In the genomic region with DNA sequence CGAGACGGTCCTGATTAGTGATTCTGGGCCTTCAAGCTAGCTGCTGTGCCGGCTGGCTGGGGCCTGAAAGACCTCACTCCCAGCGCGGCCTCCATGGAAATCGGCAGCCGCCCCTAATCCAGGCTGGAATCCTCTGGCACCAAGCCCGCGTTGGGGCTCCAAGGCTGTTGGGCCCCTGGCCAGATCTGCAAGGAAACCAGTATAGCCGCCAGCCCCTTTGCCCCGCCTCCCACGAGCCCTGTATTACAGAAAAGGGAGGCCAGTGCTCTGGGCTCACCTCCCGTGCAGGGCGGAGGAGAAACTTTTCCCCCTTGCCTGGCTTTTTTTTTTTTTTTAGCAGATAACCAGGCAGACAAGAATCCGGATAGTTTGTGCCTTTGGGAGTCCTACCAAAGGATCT, we compare ENCODE assay signal across 8 mouse cellular contexts. TPM values are rescaled to one million over a fixed set of nuclear protein-coding genes. Genes with fewer than 3 reads are reported as not detected.
A peak's percentile ranks its signal among the peaks of the same experiment; 100 is the strongest.
DNase-seq lines count a peak whose midpoint lies in the region; ATAC-seq and TF ChIP-seq lines count a peak whose summit lies in the region.

No protein-coding gene starts in this region.

- no peak for TF ChIP-seq CTCF in small intestine, adult 2 months (IDR thresholded peaks at IDR 0.05; ENCODE audit: extremely low read depth, insufficient read length, insufficient replicate concordance, low read depth, low read length)

- H3K27ac ChIP-seq in hindbrain, embryonic 16.5 days (ENCODE audit: low read depth, low read length): peak overlapping the region; percentile 99
- peak overlapping the region; percentile 99 for H3K27ac ChIP-seq in small intestine, adult 2 months (ENCODE audit: insufficient read depth, low read depth, low read length)

- WGBS in hindbrain, embryonic 16.5 days: under 1% methylated on average over 15 of the region's 15 CpGs
- WGBS in small intestine, adult 2 months: under 1% methylated on average over 15 of the region's 15 CpGs

- peak; percentile 88 for DNase-seq in ZHBTc4 (ENCODE audit: low read depth, low spot score)
- peak; percentile 95 to 98 for DNase-seq in cerebellum, postnatal 4 days (ENCODE audit: low spot score in 2 of 2)
- peak; percentile 96 for DNase-seq in gastrocnemius, adult 18-20 months (ENCODE audit: low spot score)
- peak; percentile 67 to 86 for DNase-seq in left cerebral cortex, adult 9 months (ENCODE audit: low spot score in 2 of 2)

- peaks cover 47% of the 10 kb centered on the region for H3K4me1 ChIP-seq in hindbrain, embryonic 16.5 days (ENCODE audit: control insufficient read depth, insufficient read depth, low read depth, low read length)
- peaks cover 44% of the 10 kb centered on the region for H3K4me1 ChIP-seq in small intestine, adult 2 months (ENCODE audit: control insufficient read depth, insufficient read depth, insufficient read length, low read length)

- no peaks in the 10 kb centered on the region for H3K36me3 ChIP-seq in hindbrain, embryonic 16.5 days (ENCODE audit: control insufficient read depth, insufficient read depth, low read length)
- H3K36me3 ChIP-seq in small intestine, adult 2 months (ENCODE audit: control insufficient read depth, insufficient read depth, low read length): peaks cover 21% of the 10 kb centered on the region

- no peaks in the 10 kb centered on the region for H3K27me3 ChIP-seq in hindbrain, embryonic 16.5 days (replicated peaks; ENCODE audit: control insufficient read depth, insufficient read depth, low read length)
- H3K27me3 ChIP-seq in small intestine, adult 2 months (ENCODE audit: control insufficient read depth, insufficient read depth, low read length): no peaks in the 10 kb centered on the region

- peak overlapping the region; percentile 68 for H3K9ac ChIP-seq in hindbrain, embryonic 16.5 days (ENCODE audit: low read depth, low read length)

- peak; percentile 43 for ATAC-seq in hindbrain, embryonic 16.5 days
- ATAC-seq in megakaryocyte progenitor cell, adult 5-6 weeks (replicated peaks; ENCODE audit: poor library complexity): 0 out of 2 replicates have a peak, but pooled peaks have one; percentile 5
- ATAC-seq in activated CD4-positive, CD25-positive, alpha-beta regulatory T cell, adult 4 months: no peak

- H3K9me3 ChIP-seq in hindbrain, embryonic 16.5 days (ENCODE audit: control insufficient read depth, low read length): no peaks in the 10 kb centered on the region

- peak overlapping the region; percentile 93 for H3K4me3 ChIP-seq in hindbrain, embryonic 16.5 days (ENCODE audit: low read length)
- H3K4me3 ChIP-seq in small intestine, adult 2 months (ENCODE audit: low read depth, low read length): peak overlapping the region; percentile 65

- no peak; the same call in 1 of the 2 replicates for TF ChIP-seq POLR2A in small intestine, adult 2 months (IDR thresholded peaks at IDR 0.05; ENCODE audit: low read depth, low read length)

- H3K4me2 ChIP-seq in hindbrain, embryonic 16.5 days (ENCODE audit: low read length): peak overlapping the region; percentile 55

RNA-seq across cellular contexts. Expression of gene Ptbp1, which starts 0.8 kb away (rescaled TPM):
- total RNA-seq in gastrocnemius, adult 18-20 months (2021): 10 to 100 TPM; 12.7 to 22.7 TPM
- 61.2 and 79.2 TPM in 2 replicates for polyA plus RNA-seq in hindbrain, embryonic 16.5 days (2015; fragmentation: Nextera tagmentation; extraction: Ambion mirVana)
- 218 and 262 TPM in 2 replicates for total RNA-seq in megakaryocyte progenitor cell, adult 5-6 weeks (2015)
- total RNA-seq in megakaryocyte progenitor cell, adult 5-6 weeks (2017): 172 and 187 TPM in 2 replicates
- polyA plus RNA-seq in small intestine, adult 2 months (2012; rRNA removed): 150 and 285 TPM in 2 replicates
- polyA plus RNA-seq in activated CD4-positive, CD25-positive, alpha-beta regulatory T cell, adult 4 months (2017; shearing (Covaris generic)): 100 to 1,000 TPM in 1 of 2 experiments, 10 to 100 TPM in 1; 94.0 to 159 TPM

RNA-seq across cellular contexts. Expression of gene Prtn3, which starts 20.9 kb away (rescaled TPM):
- not detected for total RNA-seq in gastrocnemius, adult 18-20 months (2021)
- 10.4 and 11.2 TPM in 2 replicates for polyA plus RNA-seq in hindbrain, embryonic 16.5 days (2015; fragmentation: Nextera tagmentation; extraction: Ambion mirVana)
- 3,382 and 3,510 TPM in 2 replicates for total RNA-seq in megakaryocyte progenitor cell, adult 5-6 weeks (2015)
- 738 and 1,001 TPM in 2 replicates for total RNA-seq in megakaryocyte progenitor cell, adult 5-6 weeks (2017)
- 1.6 and 2.1 TPM in 2 replicates for polyA plus RNA-seq in small intestine, adult 2 months (2012; rRNA removed)
- polyA plus RNA-seq in activated CD4-positive, CD25-positive, alpha-beta regulatory T cell, adult 4 months (2017; shearing (Covaris generic)): not detected

RNA-seq across cellular contexts. Expression of gene Plppr3, which starts 21.0 kb away (rescaled TPM):
- under 1 TPM; 0.11 to 0.17 TPM for total RNA-seq in gastrocnemius, adult 18-20 months (2021)
- 387 and 426 TPM in 2 replicates for polyA plus RNA-seq in hindbrain, embryonic 16.5 days (2015; fragmentation: Nextera tagmentation; extraction: Ambion mirVana)
- 39.0 and 41.2 TPM in 2 replicates for total RNA-seq in megakaryocyte progenitor cell, adult 5-6 weeks (2015)
- 93.9 and 96.9 TPM in 2 replicates for total RNA-seq in megakaryocyte progenitor cell, adult 5-6 weeks (2017)
- 2.8 and 5.3 TPM in 2 replicates for polyA plus RNA-seq in small intestine, adult 2 months (2012; rRNA removed)
- 1 to 10 TPM; 1.6 to 2.1 TPM for polyA plus RNA-seq in activated CD4-positive, CD25-positive, alpha-beta regulatory T cell, adult 4 months (2017; shearing (Covaris generic))

RNA-seq across cellular contexts. Expression of gene Misp, which starts 32.6 kb away (rescaled TPM):
- under 1 TPM in 1 of 2 experiments, not detected in 1; 0.40 TPM for total RNA-seq in gastrocnemius, adult 18-20 months (2021)
- polyA plus RNA-seq in hindbrain, embryonic 16.5 days (2015; fragmentation: Nextera tagmentation; extraction: Ambion mirVana): 0.46 and 0.59 TPM in 2 replicates
- total RNA-seq in megakaryocyte progenitor cell, adult 5-6 weeks (2015): not detected in 2 replicates
- total RNA-seq in megakaryocyte progenitor cell, adult 5-6 weeks (2017): 0.58 TPM in 1 of 2 replicates, not detected in the other
- polyA plus RNA-seq in small intestine, adult 2 months (2012; rRNA removed): 141 and 347 TPM in 2 replicates
- polyA plus RNA-seq in activated CD4-positive, CD25-positive, alpha-beta regulatory T cell, adult 4 months (2017; shearing (Covaris generic)): not detected

RNA-seq across cellular contexts. Expression of gene Elane, which starts 32.7 kb away (rescaled TPM):
- total RNA-seq in gastrocnemius, adult 18-20 months (2021): not detected
- polyA plus RNA-seq in hindbrain, embryonic 16.5 days (2015; fragmentation: Nextera tagmentation; extraction: Ambion mirVana): 0.26 and 0.32 TPM in 2 replicates
- 6,143 and 8,228 TPM in 2 replicates for total RNA-seq in megakaryocyte progenitor cell, adult 5-6 weeks (2015)
- 2,359 and 2,989 TPM in 2 replicates for total RNA-seq in megakaryocyte progenitor cell, adult 5-6 weeks (2017)
- polyA plus RNA-seq in small intestine, adult 2 months (2012; rRNA removed): 0.72 TPM in 1 of 2 replicates, not detected in the other
- polyA plus RNA-seq in activated CD4-positive, CD25-positive, alpha-beta regulatory T cell, adult 4 months (2017; shearing (Covaris generic)): not detected

Comparison
In these comparisons a context has a peak if more than half of its experiments do, and no peak if none do; other contexts are left out.
1. RNA of gene Plppr3, which starts 21.0 kb away (polyA plus RNA-seq): 387 to 426 TPM in hindbrain, embryonic 16.5 days; 2.8 to 5.3 TPM in small intestine, adult 2 months and 1.6 to 2.1 TPM in activated CD4-positive, CD25-positive, alpha-beta regulatory T cell, adult 4 months; every median in the first group is over 10 times any median in the second.
2. Peak in every context shown above with its lines, with median percentiles within 50 percentile points of each other: DNase-seq.